18 mouse cellular contexts compared by ENCODE assay signal in the genomic region with DNA sequence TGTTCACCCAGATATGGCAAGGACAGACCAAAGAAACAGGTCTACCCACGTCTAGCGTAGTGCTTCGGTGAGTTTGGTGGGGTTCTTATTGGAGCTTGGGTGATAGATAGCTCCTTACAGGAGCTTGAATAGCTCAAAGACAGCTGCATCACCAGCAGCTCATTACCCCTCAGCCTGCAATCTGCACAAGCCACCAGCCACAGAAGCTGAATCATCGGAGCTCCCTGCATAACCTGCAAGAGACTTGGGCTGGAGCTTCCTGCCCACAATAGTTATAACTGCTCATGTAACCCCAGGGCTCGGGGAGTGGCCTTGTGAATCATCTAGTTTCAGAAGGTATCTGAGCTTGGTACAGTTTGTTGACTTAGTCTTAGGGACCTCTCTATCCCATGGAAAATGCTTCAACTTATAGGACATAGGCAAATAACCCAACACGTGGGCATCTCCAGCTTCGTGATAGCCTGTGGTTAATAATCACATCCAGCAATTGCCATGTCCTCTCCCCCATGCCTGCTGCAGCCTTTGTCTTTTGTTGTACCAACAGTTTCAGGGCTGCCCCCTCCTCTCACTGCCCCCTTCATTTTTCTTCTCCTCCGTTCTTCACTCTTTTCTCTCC. TPM values are rescaled to one million over a fixed set of nuclear protein-coding genes. Genes with fewer than 3 reads are reported as not detected.
DNase-seq lines count a peak whose midpoint lies in the region; ATAC-seq and TF ChIP-seq lines count a peak whose summit lies in the region.
"Had no signal": no experiment of that assay in that cellular context is flagged by ENCODE, and none has a peak within 500 bp of the region (broad histone marks: within the 10 kb centered on the region; RNA-seq: fewer than 3 reads in every experiment).

No protein-coding gene starts in this region.

- H3K4me3 ChIP-seq in intestine, postnatal 0 days (ENCODE audit: low read depth, low read length) = no peak overlapping the region
- H3K4me3 ChIP-seq: heart, embryonic 10.5 days; limb, embryonic 15.5 days; neural tube, embryonic 13.5 days had no signal

- peaks cover 34% of the 10 kb centered on the region for H3K36me3 ChIP-seq in intestine, postnatal 0 days (ENCODE audit: control insufficient read depth, insufficient read depth)

- no peak for TF ChIP-seq CTCF in intestine, postnatal 0 days (IDR thresholded peaks at IDR 0.05; ENCODE audit: low read depth)

- no peak overlapping the region for H3K4me2 ChIP-seq in intestine, postnatal 0 days (replicated peaks; ENCODE audit: low read depth)
- H3K4me2 ChIP-seq: limb, embryonic 15.5 days; neural tube, embryonic 13.5 days had no signal

- WGBS in intestine, postnatal 0 days = 74% methylated on average over 8 of the region's 8 CpGs

- no peaks in the 10 kb centered on the region for H3K27me3 ChIP-seq in intestine, postnatal 0 days (replicated peaks; ENCODE audit: control insufficient read depth, insufficient read depth, low read length)
- H3K27me3 ChIP-seq: limb, embryonic 15.5 days; neural tube, embryonic 13.5 days had no signal

- ATAC-seq in intestine, postnatal 0 days = no peak
- ATAC-seq: forebrain, postnatal 0 days had no signal

- H3K27ac ChIP-seq in intestine, postnatal 0 days (ENCODE audit: low read depth, low read length) = no peak overlapping the region
- H3K27ac ChIP-seq: heart, embryonic 10.5 days; limb, embryonic 15.5 days; neural tube, embryonic 13.5 days had no signal

- no peak overlapping the region for H3K9ac ChIP-seq in intestine, postnatal 0 days (ENCODE audit: low read depth, low read length)
- H3K9ac ChIP-seq: forebrain, postnatal 0 days; limb, embryonic 15.5 days; neural tube, embryonic 13.5 days had no signal

- H3K4me1 ChIP-seq in intestine, postnatal 0 days (replicated peaks; ENCODE audit: control insufficient read depth, insufficient read depth, low read length) = no peaks in the 10 kb centered on the region
- H3K4me1 ChIP-seq: heart, embryonic 10.5 days; limb, embryonic 15.5 days; neural tube, embryonic 13.5 days had no signal

- H3K9me3 ChIP-seq in intestine, postnatal 0 days (ENCODE audit: control insufficient read depth) = no peaks in the 10 kb centered on the region
- H3K9me3 ChIP-seq: heart, embryonic 10.5 days; limb, embryonic 15.5 days; neural tube, embryonic 13.5 days had no signal

- peak; percentile 47 for DNase-seq in adrenal gland, adult 2 months
- no peak for DNase-seq in adrenal gland, postnatal 25 days
- DNase-seq in 3134 (ENCODE audit: extremely low read depth, insufficient read length, low spot score) (peak; percentile 76), NIH3T3 (ENCODE audit: low read depth) (peak; percentile 77)
- peak; percentile 43 for DNase-seq in induced T-regulatory cell, adult 2 months (ENCODE audit: low read depth)
- no peak for DNase-seq in kidney, postnatal 4 days
- DNase-seq in kidney, postnatal 14 days = no peak
- DNase-seq: cerebellum, adult 9-10 months; forebrain, postnatal 0 days; heart, postnatal 4 days; kidney, postnatal 25 days; lung, adult 2 months; right cerebral cortex, postnatal 4 days; thymus, postnatal 14 days had no signal

RNA-seq across cellular contexts. Expression of a gene that starts 42.4 kb away (rescaled TPM):
- total RNA-seq in adrenal gland, adult 2 months (2021) = 10 to 100 TPM; 49.5 to 86.5 TPM
- polyA plus RNA-seq in adrenal gland, adult 2 months (2012; rRNA removed) = 23.1 and 24.9 TPM in 2 replicates
- total RNA-seq in adrenal gland, postnatal 25 days (2021) = 43.1 and 60.5 TPM in 2 replicates
- polyA plus RNA-seq in intestine, postnatal 0 days (2015; fragmentation: Nextera tagmentation; extraction: Ambion mirVana) = 18.7 and 20.9 TPM in 2 replicates

Comparison
In these comparisons a context has a peak if more than half of its experiments do, and no peak if none do; other contexts are left out.
1. DNase-seq: peak in adrenal gland, adult 2 months (single experiment), 3134 (single experiment), NIH3T3 (single experiment) and induced T-regulatory cell, adult 2 months (single experiment); none in adrenal gland, postnatal 25 days (single experiment), kidney, postnatal 4 days (0 of 2) and kidney, postnatal 14 days (single experiment).